Mouse (Mus musculus): ENCODE data around the gene Wfdc2.
A peak's percentile ranks its signal among the peaks of the same experiment; 100 is the strongest.

Wfdc2 gene

DNA sequence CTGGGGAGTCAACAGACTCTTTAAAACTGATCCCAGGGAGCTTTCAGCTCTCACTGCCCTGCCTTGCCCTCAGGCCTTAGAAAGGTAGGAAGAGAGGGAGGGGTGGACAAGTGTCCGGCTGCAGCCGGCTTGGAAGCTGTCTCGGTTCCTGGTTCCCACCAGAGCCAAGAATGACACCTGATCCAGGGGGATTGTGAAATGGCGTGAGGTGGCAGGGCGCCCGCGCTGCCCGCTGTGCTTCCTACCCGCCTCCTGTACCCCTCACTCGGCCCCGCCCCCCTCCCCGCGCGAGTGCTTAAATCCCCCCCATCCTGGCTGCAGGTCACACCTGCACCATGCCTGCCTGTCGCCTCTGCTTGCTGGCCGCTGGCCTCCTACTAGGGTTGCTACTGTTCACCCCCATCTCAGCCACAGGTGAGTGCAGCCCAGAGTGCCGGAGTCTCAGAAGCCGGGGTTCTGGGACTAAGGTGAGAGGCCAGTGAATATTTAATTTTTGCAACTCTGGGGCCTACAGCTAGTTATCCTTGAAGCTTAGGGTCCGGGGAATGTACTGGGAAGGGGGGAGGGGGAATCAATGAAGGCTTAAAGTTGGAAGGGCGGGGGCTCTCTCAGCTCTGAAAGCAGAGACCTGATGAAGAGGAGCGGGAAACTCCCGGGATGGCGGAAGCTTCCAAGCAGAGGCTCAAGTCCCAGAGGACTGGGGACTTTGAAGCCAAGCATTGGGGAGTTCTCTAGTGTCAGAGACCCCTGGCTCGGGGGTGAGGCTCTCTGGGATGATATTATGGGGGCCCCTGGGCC is at the start of gene Wfdc2:
Gene Wfdc2 (plus strand): TSS at position 23 of the 798 bp plus-strand sequence.
- DNase-seq (ENCODE audit: low read depth), result no peak

DNA sequence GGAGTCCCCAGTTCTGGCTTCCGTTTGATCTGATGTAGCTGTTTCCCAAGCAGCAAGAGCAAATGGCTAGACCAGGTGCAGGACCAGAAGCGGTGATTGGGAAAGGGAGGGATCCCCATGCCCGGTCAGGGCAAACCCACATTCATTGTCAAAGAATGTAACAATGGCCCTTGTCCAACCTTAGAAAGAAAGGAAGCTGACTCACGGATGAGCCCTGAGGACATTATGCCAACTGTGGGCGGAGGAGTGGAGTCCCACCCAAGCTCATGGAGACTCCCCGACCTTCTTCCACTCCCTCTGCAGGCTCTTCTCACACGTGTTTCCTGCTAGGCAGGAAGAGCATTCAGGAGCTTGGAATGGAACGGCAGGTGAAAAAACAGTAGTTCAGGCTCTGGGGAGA is 48.8 kb upstream of the Wfdc2 start:
- no peak for DNase-seq (ENCODE audit: low read depth)

DNA sequence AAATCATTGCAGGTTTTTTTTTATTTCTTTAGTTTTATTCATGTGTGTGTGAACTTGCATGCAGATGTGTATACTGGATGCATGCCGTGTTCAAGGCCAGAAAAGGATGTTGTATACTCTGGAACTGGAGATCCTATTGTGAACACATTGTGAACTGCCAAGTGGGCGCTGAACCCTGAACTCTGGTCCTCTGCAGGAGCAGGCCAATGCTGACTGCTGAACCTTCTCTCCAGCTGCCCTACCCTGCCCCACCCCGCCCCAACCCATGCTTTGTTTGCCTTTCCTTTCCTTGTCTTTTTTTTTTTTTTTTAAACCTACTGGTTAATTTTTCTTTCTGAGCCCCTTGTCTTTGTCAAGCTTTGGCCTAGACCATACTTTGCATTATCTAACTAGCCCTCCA is 47.3 kb upstream of the Wfdc2 start:
- no peak for DNase-seq (ENCODE audit: low read depth)

DNA sequence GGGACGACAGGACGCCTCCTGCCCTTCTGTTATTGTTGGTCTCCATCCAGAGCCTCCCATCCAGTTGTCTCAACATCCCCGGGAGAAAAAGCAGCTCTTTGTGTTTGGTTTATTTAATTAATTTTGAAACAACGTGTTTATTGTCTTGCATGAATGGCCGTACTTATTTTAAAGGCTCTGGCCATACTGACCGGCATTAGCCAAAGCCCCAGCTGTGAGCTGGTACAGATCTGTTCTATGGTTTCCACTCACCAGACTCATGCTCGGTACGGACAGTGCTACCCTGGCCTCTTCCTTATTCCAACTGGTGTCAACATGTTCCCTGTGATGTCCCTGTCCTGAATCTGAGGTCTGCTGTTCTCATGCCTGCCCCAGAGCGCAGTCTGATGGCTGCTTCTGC is 46.3 kb upstream of the Wfdc2 start:
- DNase-seq (ENCODE audit: low read depth), result no peak

DNA sequence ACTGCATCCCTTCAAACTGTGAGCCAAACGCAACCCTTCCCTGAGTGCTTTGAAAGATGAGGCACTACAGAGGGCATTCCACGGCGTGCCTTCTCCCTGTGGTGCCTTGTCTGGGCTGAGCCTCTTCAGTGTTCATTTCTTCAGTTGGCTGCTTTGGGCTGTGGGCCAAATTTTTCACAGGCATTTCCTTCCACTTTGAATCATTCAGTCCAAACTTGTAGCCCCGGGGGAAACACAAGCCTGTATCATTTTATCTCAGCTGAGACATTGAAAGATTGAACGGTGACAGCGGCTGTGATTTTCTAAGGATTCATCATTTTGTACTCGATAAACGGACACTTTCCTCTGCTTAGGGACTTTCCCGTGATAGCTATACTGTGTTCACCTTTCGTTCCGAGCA is 45.6 kb upstream of the Wfdc2 start:
- no peak for DNase-seq (ENCODE audit: low read depth)

DNA sequence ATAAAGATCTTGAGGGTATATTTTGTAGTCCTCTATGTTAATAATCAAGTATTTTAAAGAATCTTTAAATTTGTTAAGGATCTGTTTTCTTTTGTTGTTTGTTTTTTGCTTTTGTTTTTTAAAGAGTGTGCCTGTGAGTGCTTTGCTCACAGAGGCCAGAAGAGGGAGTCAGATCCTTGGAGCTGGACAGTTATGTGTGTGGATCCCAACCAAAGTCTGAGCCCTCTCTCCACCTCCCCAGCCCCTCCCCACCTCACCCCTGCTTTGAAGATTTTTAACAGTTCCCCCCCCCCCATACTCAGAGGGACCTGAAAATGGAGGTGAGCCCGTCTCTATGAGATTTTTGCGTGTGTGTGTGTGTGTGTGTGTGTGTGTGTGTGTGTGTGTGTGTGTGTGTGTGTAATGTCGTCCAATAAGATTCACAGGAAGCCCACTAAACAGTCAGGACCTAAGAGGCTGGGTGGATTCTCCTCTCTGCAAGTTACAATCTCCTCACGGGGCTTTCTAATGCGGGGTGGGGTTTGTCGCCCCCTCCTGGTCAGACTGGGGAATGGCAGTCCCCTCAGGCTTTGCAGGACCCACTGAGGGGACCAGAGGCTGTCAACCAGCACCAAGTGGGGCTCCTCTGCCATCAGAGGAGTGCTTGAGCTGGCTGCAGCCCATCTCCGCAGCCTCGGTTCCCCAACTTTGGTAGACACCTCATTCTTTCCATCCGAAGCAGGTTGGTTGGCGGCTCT is 44.6 kb upstream of the Wfdc2 start:
- peak; percentile 41 for DNase-seq (ENCODE audit: low read depth)

DNA sequence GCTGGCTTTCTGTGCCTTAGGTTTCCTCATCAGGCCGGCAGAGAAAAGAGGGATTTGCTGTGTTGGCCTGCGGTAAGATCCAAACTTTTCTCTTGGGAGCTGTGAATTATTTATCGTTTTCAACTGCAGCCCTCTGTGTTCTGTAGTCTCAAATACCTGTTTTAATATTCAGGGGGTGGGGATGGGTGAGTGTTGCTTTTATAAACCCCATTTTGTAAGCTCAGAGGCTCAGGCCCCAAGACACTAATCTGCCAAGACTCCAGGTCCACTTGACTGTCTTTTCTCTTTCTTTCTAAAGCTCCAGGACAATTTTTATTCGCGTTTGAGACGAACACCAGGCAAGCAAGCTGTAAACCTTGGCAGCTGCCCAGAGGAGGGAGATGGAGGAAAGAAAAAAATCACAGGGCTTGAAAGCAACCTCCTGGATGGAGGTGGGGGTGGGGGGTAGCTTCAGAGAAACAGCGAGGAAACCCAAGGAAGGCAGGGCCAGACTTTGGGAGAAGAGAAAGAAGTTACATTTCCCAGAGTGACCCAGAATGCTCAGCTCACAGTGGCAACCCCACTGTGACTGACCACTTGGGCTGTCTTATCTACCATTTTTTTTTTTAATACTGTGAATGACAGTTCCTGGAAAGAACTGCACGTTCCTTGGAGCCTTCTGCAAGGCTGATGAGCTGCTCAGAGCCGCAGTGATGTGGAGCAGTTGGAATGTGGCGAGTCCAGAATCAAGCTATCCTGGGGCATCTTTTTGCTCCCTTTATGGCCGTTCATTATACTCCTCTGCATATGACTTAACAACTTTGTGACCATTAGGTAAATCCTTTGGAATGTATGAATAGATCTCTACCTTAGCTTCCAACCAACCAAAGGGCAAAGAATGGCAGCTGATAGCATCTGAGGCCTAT is 43.7 kb upstream of the Wfdc2 start:
- DNase-seq (ENCODE audit: low read depth), result no peak

DNA sequence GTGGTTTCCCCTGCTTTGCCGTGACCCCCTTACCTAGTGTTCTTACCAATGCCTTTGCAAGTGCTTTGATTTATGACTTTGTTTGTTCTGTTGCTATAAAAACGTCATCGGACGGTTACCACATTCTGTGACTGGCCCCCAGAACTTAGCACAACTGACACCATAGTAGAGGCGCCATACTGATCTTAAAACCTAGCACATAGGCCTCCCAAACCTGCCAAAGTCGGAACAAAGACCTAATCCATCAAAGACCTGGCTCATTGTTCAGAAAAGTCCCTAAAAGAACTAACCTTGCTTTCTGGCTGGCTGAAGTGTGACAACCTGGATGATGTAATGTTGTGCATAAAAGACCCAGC is 43.1 kb upstream of the Wfdc2 start:
- no peak for DNase-seq (ENCODE audit: low read depth)

DNA sequence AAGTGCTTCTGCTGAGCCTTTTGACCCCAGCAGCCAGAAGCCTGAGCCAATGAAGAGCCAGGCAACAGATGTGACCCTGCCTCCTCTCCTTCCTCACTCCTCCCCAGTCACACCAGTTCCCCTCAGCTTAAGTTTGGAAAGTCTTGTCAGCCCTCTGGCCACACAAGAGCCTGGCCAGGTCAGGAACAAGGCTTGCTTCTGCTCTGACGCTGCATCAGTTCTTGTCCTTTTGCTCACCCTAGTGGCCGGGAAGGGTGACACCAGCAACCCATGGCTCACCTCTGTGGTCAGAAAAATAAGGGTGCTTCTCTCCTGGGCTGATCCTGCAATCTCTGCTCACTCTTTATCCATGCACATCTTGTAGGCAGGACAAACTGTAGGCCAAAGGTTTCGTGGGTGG is 41.4 kb upstream of the Wfdc2 start:
- DNase-seq (ENCODE audit: low read depth), result no peak

DNA sequence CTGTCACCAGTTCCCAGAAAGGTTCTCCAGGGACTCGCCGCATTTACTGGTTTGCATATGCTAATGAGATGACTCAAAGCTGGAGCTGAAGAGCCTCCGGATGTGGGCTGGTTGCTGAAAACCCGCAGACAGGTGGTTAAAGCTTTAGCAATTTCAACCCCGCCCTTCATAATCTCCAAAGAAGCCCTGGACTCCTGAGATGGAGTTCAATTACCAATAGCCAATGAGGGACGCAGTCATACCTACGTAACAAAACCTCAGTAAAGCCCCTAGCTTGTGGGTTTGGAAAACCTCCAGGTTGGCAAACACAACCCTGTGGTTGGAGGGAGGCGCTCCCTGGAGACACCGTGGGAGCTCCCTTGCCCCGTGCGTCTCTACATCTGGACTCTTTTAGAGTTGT is 40.4 kb upstream of the Wfdc2 start:
- no peak for DNase-seq (ENCODE audit: low read depth)

DNA sequence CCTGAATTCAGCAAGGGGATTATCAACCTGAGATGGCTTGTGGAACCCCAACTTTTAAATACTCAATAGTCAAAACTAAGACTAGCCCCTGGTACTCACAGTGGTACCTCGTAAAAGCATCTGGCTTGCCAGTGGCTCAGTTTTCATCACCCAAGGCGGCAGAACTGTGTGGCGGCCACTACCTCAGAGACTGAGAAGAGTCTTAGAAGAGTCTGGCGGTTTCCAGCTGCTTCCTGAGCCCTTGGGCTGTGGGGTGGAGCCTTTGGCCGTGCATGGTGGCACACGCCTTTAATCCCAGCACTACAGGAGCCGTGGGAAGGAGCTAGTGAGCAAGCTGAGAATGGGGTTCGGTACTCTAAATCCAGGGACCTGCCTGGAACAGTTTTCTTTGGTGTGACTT is 39.9 kb upstream of the Wfdc2 start:
- no peak for DNase-seq (ENCODE audit: low read depth)

DNA sequence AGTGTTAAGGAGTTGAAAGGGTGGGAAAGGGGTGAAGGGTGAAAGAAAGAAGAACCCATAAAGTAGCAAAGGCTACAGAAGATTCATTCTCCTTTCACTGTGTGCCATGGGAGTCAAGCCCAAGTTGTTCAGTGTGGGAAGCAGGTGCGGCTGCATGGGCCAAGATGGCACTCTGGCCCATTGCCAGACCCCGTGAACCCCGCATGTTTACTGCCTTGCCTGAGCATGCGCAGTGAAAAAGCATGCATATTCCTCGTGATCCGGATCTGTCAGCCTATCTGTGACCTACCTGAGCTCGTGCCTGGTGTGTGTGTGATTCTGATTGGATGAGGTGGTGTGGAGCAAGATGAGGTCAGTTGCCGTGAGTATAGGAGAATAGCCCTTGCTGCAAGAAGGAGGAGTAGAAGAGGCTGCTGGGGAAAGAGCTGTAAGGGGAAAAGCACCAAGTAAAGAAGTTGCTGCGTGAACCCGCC is 38.9 kb upstream of the Wfdc2 start:
- DNase-seq (ENCODE audit: low read depth), result no peak

DNA sequence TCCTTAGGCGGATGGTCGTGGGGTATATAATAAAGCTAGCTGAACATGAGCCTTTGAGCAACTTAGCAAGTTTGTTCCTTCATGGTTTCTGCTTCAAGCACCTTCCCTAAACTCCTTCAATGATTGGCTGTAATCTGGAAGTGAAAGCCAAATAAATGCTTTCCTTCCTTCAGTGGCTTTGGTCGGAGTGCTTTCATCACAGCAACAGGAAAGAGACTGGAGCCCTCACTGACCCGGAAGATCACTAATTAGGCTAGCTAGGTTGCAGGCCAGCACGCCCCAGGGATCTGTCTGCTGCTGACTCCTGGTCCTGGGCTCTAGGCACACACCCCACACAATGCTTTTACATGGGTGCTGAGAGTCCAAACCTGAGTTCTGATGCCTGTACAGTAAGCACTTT is 33.7 kb upstream of the Wfdc2 start:
- no peak for DNase-seq (ENCODE audit: low read depth)

DNA sequence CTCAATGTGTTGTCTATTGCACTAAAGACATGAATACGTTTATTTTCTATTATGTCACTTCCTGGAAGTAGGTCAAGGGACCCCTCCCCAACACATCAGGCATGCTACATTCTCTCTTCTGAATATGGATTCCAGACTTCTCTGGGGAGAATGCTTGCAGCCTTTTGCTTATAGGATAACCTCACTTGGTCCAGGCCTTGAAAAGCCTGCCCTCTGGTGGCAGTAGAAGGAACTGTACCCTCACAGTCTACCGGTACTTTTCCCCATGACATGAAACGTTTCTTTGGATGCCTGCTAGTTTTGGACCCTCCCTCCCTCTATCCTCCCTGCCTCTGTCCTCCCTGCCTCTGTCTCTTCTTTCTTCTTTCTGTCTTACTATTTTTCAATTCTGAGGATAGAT is 31.0 kb upstream of the Wfdc2 start:
- DNase-seq (ENCODE audit: low read depth), result peak; percentile 35

DNA sequence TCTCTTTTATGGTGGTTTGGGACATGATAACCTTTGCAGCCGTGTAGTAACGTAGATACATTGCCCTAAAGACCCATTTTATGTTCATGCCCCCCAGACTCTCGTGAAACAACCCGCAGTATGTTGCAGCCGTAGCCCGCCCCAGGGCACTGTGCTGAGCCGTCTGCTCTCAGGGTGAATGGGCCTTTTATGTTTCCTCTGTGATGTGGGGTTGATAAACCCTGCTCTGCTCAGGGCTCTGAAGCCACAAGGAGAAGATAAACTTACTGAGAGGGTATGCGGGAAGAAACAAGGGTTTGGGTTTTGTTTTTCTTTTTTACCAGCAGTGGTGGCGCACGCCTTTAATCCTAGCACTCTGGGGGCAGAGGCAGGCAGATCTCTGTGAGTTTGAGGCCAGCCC is 27.9 kb upstream of the Wfdc2 start:
- DNase-seq (ENCODE audit: low read depth), result no peak

DNA sequence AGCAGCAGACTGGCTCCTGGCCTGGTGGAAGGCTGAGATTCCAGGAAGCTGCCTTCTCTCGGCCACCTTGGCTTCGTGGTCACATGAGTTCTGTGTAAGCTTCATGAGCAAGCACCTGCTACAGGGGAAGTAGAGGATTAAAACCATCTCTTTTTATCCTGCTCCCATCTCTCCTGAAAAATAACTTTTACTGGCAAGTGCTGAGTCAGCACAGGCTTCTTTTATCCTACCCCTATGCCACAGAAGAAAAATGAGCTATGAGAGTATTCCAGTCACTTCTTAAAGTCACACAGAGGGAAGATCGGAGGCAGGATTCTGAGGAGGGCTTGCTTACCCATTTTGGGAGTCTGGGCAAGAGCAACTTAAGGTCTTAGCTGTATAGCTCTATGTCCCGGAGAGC is 25.2 kb upstream of the Wfdc2 start:
- DNase-seq (ENCODE audit: low read depth), result no peak

DNA sequence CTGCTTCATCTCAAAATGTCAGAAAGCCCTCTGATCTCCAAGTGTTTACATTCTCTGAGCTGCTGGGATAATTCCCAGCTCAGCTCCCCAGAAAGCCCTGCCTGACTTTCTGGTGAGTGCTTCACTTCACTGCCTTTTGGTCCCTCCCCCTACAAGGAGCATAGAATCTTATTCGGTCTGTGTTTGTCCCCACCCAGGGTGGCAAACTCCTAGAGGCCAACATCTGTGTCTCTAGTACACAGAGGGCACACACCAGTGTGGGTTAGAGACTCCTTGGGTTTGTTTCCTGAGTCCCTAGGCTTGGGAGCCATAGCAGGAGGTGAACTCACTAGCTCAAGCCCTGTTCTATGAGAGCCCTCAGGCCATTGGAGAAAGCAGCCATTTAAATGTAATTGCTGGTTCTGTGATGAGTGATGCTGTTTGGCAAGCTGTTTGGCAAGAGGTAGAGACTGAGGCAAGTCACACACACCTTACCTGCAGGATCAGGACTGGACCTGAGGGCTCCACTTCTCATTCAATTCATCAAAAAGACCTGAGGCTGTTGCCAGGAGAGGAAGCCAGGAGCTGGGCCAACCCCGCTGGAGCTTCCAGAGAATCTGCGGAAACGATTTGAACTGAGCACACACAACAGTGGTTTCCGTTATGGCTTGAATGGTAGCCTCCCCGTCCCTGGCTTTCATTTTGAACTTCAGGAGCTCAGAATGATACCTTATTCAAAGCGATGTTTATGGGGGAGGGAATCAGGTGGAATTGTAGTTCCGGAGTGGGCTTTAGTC is 21.4 kb upstream of the Wfdc2 start:
- no peak for DNase-seq (ENCODE audit: low read depth)

DNA sequence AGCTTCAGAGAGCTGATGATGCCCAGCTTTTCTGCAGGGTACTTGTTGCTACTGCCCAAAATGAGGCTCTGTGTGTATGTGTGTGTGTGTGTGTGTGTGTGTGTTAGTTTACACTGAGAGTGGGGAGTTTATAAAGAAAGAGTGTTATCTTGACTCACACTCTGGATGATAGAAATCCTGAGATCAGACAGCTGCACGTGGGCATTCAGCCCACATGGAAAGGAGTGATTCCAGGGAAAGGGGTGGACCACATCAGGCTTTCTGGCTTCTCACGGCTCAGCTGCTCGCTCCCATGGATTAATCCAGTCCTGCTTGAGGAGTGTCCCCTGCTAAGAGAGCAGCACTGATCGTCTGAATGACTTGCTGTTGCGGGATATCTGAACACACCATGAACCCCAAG is 20.1 kb upstream of the Wfdc2 start:
- no peak for DNase-seq (ENCODE audit: low read depth)

DNA sequence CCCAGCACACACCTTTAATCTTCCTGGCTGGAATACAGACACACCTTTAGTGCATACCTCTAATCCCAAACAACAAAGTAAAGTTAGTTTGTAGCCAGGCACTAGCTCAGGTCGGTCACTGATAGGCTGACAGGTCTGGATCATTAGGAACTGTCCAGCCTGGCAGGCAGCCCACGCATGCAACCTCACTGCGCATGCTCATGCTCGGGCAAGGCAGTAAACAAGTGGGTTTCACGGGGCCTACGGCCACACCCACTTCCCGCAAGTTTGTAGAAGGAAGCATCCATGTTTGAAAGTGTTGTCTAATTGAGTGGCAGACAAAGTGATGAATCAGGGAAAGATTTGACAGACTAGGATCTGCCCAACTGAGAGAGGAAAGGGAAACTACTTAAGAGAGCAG is 19.6 kb upstream of the Wfdc2 start:
- no peak for DNase-seq (ENCODE audit: low read depth)

DNA sequence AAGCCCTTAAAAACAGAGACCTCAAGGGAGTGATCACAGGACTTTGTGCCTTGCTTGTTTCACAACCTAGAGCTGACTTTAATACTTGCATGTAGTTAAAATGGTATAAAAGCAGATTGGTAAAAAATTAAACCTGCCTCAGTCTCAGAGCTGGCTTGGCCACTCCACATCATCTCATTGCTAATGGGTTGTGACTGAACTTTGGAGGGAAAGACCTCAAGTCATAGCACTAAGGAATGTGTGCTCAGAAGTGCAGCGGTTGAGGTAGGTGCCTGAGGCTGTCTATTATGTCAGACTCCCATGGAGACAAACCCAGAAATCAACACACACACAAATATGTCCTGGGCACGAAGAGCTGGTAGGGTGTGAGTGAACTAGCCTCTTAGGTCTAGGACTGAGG is 18.5 kb upstream of the Wfdc2 start:
- DNase-seq (ENCODE audit: low read depth), result no peak

DNA sequence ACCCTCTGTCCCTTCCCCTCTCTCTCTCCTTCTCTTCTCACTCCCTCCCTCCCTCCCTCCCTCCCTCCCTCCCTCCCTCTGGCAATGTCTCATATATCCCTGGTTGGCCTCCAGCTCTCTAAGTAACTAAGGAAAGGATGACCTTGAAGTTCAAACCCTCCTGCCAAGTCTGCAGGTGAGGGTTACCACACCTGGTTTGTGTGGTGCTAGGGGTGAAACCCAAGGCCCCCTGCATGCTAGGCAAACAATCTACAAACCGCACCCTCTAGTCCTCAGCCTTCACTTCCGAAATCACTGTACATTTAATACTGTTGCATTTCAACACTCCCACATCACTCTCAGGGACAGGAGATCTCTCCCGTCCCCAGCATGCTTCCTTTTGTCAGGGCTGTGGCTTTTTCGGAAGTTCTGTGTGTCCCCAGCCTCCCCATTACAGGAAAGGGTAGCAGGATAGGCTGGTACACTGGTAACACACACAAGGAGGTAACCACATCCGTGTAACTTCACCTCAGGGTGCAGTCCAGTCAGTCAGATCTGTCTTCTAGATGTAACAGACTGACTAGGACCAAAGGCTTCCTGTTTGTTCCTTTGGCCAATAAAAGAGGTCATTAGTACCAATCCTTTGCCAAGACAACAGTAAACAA is 17.6 kb upstream of the Wfdc2 start:
- DNase-seq (ENCODE audit: low read depth), result no peak

Measured in c-Kit-positive CD71-positive TER-119-negative erythroid progenitor cells, embryonic 14.5 days (primary cell).